Mouse (Mus musculus) hematopoietic stem cell, adult 5-6 weeks (primary cell): Measurements from ENCODE around the gene Nr2c1. TPM values are rescaled to one million over a fixed set of nuclear protein-coding genes. Genes with fewer than 3 reads are reported as not detected.

Experiments used
- ATAC-seq, 2 experiments: fragments of 125-278 bp in 1 of 2; replicated peaks in 1 of 2; 2 replicates each; pipeline ENCODE4 v1.8.0; 2016 to 2017; ENCODE audit warnings: inconsistent platforms in 2 of 2, mild to moderate bottlenecking in 2 of 2, moderate number of reproducible peaks in 2 of 2, low read depth in 1 of 2, moderate TSS enrichment in 1 of 2; ENCODE audit not compliant: low FRiP score in 2 of 2, poor library complexity in 2 of 2, severe bottlenecking in 2 of 2, insufficient read depth in 1 of 2, low TSS enrichment in 1 of 2
- total RNA-seq: library from RNA; stranded (forward); fragments of 172-1452, 232-1000 nt; gene quantifications from 2 replicates; pipeline ENCODE4 v1.2.3, GENCODE M21; 2017

Gene Nr2c1
- total RNA-seq, 1 experiment from 2014 or later = 12.5 TPM

DNA sequence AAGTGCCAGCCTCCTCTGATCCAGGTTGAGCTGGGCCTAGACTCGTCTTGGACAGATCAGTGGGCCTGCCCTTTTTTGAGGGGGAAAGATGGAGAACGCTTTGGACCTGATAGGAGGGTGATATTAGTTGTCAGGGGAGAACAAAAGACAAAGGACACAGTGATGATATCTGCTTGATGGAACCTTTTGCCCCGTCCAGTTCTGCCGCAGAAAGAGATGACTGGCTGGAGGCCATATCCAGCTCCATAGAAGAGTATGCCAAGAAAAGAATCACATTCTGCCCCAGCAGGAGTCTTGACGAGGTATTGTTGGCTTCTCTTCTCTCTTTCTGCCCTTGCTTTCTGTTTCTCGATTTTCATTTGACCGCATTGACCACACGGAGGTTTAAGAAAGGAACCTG is 14.7 kb upstream of the Nr2c1 start:
- ATAC-seq = no peak

DNA sequence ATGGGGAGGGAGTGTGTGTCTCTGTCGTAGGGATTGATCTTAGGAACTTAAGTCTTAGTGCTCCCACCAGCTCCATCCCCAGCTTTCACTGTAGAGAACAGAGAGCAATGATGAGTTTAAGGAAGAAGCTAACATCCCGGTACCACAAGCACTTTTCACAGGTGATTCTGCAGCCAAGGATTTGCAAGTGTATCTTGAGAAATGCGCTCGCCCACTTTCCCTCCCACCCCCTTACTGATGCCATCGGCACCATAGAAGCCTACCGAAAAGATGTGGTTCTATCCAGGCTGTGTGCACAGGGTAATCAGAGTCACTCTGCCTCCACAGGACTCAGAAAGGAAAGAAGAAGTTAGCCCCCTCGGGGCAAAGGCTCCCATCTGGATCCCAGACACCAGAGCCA is 14.1 kb upstream of the Nr2c1 start:
- ATAC-seq = no peak

DNA sequence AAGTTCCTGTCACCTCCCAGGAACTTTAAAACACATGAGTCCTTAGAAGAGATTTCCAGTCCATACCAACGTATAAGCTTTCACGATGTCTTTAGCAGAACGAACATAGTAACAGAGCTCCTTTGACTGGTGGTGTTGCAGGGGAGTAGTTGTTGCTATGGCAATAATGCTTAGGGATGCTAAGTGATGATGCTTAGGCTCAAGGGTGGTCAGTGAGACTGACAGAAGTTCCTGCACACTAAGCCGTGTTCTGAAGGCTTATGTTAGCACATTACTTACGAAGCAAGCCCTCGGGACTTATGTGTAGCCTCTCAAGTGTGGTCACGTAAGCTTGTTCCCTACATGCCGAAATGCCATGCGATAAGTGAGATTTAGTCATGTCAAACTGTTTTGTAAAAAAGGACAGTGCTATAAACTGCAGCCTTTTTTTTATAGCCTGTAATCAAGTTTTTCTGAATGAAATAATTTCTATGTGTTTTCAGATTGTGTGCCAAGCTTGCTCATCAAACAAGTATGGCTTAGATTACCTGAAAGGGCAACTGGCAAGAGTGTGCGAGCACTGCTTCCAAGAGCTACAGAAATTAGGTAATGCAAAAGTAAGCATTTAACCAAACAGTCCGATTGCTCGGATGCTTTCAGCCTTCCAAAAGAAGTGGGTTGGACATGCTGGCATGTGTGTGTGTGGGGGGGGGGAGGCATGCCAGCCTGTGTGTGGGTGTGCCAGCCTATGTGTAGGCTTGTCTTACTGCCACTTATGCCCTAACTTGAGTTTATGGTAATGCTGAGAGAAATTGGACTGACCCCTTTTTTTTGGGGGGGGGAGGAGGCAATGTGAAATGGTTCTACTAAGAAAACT is 13.1 kb upstream of the Nr2c1 start:
- no peak for ATAC-seq

DNA sequence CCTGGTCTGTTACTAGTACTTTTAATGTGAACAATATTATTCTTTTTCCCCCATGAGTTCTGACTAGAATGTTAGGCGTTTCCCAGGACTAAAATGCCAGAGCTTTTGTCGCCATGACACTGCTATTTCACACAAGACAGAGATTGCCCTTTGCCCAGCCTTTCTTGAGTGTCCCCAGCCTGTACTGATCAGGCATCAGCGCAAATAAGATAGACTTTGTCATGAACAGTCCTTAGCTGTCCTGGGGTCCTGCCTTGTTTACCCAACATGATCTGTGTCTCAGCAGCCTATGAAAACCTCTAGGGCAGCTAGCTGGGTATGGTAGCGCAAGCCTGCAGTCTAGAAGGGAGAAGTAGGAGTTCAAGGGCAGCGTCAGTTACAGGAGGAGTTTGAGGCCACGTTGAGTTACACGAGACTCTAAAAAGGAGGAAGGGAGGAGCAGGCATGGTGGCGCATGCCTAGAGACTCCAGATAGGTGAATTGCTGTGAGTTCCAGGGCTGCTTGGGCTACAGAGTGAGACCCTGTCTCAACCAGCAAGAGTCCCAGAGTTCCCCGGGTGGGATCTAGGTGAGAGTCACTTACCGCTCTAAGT is 8.8 kb upstream of the Nr2c1 start:
- ATAC-seq = no peak

DNA sequence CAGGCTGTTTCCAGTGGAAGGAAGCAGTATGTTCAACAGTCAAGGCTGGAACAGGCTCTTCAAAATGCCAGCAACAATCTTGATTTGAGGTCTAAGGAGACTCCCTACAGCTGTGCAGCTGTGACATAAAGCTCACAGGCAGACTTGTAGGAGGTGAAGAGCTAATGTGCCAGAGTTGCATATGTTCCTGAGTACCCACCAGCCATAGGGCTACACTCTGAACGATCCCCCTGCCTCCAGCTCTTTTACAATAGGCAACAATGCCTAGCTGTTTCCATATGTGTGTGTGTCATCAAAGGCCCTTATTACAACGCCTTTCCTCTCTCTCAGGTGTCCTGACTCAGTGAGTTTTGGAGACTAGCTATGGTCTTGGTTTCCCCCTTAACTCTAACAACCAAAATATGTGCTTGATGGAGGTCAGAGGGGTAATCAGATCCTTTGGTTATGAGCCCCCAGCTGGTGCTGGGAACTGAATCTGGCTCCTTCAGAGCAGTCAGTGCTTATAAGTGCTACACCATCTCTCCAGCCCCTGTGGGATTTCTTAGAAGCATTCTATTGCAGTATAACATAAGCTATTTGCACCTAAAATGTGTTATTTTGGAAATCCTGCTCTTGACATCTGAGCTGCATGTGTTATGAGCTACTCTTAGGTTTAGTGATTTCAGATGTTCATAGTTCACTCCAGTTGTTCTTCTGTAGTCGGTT is 7.4 kb upstream of the Nr2c1 start:
- no peak for ATAC-seq

DNA sequence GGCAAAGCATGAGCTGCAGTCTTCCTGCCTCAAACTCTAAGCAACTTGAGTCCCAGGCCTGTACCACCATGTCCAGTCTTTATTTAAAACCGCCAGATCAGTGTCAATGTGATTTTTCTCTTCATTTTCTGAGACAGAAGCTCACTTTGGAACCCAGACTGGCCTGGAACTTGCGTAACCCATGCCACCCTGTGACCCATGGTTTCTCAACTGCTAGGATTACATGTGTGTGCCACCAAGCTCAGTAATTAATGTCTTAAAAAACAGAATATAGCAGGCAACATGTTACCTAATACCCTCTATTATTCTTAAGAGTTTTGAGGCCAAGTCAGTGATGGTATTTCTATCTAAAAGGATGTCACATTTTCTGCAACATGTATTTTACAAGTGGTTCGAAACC is 5.4 kb upstream of the Nr2c1 start:
- no peak for ATAC-seq

DNA sequence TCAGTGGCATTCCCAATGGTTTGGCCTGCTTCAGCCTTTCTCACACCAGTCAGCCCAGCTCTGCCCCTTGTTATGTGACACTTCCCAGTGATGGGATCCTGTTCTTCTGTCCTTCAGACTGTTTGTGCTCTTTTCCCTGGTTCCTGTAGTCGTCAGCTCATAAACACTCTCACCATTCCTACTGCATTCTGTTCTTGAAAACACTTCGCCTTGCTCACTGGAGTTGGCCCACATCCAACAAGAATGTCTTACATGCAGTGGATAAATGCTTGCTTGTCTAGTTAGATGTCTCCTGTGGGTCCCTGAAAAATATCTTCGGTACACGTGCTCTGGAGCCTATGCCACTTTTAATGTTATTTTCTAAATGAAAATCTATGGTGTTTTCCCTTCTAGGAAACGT is 3.2 kb upstream of the Nr2c1 start:
- ATAC-seq = no peak

DNA sequence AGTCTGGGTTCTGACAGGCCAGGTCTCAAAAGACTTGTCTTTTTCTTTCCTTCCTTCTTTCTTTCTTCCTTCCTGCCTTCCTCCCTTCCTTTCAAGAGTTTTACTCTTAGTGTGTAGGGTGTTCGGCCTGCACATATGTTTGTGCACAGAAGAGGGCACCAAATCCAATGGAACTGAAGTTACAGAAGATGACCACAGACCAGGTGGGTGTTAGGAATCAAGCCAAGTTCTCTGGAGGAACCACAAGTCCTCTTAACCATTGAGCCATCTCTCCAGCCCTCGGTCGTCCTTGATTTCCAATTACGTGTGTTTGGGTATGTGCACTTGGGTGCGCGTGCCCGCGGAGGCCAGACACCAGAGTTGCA is 450 bp upstream of the Nr2c1 start:
- peak; percentile 50 to 67 for ATAC-seq

DNA sequence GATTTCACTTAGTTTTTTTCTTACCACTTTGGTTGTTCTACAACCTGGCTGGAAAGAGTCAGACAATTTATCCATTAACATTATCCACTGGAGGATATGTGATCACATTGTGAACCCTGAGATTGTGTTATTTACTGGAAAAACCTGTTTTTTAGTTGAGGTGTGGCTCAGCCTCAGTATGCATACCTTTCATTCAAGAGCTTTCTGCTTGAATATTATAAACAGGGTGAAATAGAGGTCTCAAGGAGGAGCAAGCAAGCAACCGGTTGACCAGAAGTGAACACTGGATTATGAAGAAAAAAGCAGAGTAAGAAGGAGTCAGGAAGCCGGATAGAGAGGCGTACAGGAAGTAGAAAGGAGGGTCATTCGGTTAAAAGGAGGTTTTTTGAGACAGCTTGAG is 3.7 kb downstream of the Nr2c1 start:
- no peak for ATAC-seq

DNA sequence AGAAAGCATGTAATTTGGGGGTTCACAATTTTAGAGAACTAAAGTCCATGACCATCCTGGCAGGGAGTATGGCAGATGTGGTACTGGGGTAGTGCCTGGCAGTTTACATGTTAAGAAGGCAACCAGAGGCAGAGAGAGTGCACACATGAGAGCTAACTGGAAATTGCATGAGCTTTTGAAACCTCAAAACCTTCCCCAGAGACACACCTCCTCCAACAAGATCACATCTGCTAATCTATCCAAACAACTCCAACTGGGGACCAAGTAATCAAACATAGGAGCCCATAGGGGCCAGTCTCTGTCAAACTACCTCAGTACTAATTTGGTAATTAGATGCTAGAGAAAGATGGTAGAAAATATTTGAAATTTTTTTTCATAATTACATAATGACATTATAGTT is 6.0 kb downstream of the Nr2c1 start:
- no peak for ATAC-seq

DNA sequence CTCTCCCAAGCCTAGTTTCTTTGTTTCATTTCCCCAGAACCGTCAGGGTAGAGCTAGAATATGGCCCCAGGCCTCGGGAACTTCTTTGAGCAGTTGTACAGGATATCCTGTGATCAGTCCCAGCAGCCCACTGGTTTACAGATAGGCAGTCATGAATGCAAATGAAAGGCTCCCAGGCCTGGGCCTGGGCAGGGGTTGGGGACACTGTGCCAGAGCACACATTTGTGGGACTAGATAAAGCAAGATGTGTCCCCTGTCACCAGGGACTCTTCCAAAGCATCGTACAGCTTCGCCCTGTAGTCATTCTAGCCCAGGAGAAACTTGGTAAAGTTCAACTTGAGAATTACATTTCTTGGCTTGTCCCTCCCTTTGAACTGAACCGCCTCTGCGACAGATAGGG is 11.1 kb downstream of the Nr2c1 start:
- no peak for ATAC-seq

DNA sequence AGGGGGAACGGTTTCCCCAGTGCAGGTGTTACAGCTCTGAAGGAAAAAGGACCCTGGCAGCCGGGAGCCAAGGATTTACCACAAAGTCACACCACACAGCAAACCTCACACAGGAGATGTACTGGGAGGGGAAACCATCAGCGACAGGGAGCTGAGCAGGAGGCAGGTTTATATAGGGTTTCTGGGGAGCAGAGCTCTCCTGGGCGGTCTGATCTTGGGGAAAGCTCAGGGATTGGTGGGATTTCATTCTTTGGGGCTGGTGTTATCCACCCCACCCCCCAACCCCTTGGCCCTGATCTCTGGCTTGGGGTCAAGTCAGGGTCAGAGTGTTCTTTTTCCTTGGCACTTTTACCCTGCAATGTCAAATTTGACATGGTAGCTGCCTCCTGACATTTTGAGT is 11.6 kb downstream of the Nr2c1 start:
- no peak for ATAC-seq

DNA sequence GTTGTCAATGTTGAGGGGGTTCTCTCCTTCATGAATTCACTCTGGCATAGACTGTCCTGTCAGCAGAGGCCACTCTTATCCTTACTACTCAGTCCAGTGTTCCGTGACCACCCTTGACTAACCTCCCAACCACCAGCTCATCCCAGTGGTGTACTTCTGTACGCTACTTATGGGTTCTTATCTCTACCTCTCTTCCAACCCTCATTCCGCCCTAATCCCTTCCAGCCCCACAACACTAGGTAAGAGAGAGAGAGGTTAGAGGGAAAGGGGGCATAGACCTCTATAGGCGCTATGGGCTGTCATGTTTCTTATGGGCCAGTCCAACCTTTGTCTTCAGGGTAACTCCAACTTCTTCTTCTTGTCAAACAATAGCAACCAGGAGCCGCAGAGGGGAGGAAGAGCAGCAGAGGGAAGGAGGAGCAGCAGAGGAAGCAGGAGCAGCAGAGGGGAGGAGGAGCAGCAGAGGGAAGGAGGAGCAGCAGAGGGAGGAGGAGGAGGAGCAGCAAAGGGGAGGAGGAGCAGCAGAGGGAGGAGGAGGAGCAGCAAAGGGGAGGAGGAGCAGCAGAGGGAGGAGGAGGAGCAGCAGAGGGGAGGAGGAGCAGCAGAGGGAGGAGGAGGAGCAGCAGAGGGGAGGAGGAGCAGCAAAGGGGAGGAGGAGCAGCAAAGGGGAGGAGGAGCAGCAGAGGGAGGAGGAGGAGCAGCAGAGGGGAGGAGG is 13.4 kb downstream of the Nr2c1 start:
- no peak for ATAC-seq

DNA sequence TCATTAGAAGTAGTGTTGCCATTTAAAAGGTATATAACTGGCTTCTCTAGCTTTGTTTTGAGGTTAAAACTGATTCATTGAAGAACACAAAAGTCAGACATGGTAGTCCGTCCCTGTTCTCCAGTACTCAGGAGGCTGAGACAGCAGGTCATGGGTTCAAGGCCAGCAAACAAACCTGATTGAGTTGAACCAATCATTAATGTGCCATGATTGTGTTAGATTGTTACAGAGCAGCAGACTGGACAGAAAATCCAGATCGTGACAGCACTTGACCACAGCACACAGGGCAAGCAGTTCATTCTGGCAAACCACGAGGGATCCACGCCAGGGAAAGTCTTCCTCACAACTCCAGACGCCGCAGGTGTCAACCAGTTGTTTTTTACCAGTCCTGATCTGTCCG is 14.2 kb downstream of the Nr2c1 start:
- ATAC-seq = no peak

DNA sequence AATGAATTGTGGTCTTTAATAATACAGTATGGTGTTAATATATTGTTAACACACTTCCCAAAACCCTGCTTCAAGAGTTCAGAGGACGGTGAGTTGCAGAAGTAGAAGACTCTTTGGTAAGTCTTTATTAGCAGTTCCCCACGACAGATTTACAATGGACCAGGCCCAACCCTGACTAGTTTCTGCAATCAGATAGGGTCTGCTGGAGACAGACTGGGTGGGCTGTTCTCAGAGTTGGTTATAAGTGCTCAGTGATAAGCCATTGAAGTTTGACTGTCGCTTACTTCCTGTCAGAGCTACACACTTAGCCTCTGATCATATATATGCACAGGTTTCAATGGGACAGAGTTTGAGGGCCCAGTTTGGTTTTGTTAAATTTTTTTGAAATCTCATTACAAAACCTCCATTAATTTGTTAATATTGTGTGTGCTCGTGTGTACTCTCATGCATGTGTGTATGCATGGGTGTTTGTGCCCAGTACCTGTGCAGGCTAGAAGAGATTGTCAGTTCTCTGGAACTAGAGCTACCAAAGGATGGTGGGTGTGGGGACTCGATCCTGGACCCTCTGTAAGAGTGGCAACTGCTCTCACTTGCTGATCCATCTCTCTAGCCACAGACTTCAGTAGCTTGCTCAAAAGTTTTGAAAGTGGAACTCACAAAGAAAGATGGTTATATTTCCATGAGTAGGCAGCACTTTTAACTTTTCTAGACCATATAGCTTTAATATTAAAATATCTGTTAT is 16.5 kb downstream of the Nr2c1 start:
- ATAC-seq = no peak

DNA sequence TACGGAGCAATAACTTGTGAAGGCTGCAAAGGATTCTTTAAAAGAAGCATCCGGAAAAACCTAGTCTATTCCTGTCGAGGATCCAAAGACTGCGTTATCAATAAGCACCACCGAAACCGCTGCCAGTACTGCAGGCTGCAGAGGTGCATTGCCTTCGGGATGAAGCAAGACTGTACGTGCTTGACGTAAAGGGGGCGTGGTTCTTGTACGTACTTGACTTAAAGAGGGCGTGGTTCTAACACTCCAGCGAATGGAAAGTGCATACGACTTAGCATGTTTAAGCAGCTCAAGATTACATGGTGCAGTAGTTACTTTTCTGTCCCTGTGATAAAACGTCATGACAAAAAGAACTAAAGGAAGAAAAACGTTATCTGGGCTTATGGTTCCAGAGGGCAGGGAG is 17.6 kb downstream of the Nr2c1 start:
- no peak for ATAC-seq

DNA sequence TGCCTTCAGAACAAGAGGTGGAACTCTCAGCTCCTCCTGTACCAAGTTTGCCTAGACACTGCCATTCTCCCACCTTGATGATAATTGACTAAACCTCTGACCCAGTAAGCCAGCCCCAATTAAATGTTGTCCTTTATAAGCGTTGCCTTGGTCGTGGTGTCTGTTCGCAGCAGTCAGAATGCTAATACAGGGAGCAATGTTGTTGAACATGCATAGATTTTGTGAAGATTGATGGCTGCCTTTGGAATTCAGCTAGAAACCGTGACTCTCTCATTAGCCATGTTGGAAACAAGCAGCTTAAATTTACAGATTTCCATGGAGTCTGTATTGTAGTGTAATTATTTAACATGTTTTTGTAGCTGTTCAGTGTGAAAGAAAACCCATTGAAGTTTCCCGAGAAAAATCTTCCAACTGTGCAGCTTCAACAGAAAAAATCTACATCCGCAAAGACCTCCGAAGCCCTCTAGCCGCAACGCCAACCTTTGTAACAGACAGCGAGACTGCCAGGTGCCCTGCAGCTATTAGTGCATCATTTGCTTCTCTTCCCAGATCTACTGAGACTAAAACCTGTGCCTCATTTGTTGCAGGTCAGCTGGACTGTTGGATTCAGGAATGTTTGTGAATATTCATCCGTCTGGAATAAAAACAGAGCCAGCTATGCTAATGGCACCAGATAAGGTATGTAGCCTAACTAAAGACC is 19.4 kb downstream of the Nr2c1 start:
- ATAC-seq = no peak
